Mouse (Mus musculus) urinary bladder, postnatal 36 days (tissue): ENCODE data around the gene Ldlr.
"Not testable (repeated sequence)": the region's sequence is repeated elsewhere in the genome, so short reads cannot be mapped to it uniquely, and the experiment has no call there.

Source experiments
- DNase-seq, 2 experiments: peaks; one replicate each; pipeline ENCODE4 v3.0.0; 2022; ENCODE audit warnings: low spot score in 2 of 2, mixed read lengths in 1 of 2

Gene Ldlr

GRCm38 (mm10) chr9:21788234-21788633 lies 65.0 kb downstream of the Ldlr start:
- no peak for DNase-seq

GRCm38 (mm10) chr9:21791861-21792260 lies 68.6 kb downstream of the Ldlr start:
- DNase-seq = peak; percentile 26 to 52

DNA sequence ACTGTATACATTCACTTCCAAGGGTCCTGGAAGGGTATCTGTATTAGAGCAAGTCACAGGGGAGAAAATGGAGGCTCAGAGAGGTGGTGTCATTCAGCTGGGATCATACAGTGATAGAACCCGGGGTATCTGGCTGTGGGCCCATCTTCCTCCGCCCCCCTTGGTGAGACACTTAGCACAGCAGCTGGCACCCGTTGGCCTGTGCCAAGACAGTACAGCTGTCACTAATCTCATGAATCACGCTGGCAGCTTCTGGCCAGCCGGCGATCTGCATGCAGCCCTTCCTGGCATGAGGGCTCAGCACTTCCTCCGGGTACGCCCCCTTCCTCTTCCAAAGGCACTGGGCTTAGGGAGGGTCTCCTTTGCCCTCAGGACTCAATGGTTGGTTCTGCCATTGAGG lies 69.4 kb downstream of the Ldlr start:
- DNase-seq = no peak

DNA sequence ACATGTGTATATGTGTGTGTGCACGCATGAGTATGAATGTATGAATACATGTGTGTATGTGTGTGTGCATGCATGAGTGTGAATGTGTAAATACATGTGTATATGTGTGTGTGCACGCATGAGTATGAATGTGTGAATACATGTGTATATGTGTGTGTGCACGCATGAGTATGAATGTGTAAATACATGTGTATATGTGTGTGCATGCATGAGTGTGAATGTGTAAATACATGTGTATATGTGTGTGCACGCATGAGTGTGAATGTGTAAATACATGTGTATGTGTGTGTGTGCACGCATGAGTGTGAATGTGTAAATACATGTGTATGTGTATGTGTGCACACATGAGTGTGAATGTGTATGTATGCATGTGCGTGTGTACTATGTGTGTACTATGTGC lies 70.2 kb downstream of the Ldlr start:
- DNase-seq = not testable (repeated sequence)

GRCm38 (mm10) chr9:21794344-21794834 lies 71.1 kb downstream of the Ldlr start:
- DNase-seq = no peak

GRCm38 (mm10) chr9:21794925-21795324 lies 71.6 kb downstream of the Ldlr start:
- DNase-seq = no peak

DNA sequence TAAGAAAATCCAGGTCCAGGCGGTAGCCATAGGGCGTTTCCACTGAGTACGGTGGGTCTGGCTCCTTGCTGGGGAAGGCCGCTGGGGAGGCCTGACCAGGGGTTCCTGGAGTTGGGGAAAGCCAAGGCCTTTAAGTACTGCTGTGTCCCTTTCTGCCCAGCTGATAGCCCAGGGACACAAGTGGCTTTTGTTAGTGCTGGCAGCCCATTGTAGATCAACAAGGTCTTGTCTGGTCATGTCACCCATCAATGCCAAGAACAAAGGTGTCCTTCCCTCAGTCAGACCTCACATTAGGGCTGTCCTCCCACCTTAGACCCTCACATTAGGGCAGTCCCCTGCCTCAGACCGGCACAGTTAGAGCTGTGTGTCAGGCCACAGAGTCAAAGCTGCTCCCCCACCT lies 72.3 kb downstream of the Ldlr start:
- DNase-seq = no peak

DNA sequence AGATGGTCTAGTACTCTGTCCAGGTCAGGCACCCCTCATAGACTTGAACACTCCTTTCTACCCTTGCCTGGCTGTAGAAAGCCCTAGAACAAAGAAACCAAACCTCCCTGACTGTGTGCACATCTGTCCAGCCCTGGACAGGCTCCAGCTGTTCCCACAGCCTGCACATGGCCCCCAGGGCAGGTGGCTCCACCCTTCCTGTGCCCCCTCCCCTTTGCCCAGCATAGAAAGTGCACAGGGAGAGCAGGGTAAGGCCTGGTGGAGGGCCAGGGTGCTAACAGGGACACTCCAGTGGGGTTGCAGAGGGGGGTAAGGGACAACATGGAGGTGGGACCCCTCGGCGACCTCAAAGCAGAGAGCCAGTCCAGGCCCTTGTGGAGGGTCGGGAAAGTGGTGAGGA lies 73.0 kb downstream of the Ldlr start:
- no peak for DNase-seq

- DNase-seq = no peak
Observed at GRCm38 (mm10) chr9:21796919-21797318, 73.6 kb downstream of the Ldlr start.

- peak; percentile 56 to 70 for DNase-seq
Observed at GRCm38 (mm10) chr9:21797921-21798344, 74.7 kb downstream of the Ldlr start.

- peak; percentile 88 to 91 for DNase-seq
Observed at GRCm38 (mm10) chr9:21798345-21799009, 75.2 kb downstream of the Ldlr start, which contains the start of gene Kank2. Kank2 (minus strand) TSS chr9:21798744.

DNA sequence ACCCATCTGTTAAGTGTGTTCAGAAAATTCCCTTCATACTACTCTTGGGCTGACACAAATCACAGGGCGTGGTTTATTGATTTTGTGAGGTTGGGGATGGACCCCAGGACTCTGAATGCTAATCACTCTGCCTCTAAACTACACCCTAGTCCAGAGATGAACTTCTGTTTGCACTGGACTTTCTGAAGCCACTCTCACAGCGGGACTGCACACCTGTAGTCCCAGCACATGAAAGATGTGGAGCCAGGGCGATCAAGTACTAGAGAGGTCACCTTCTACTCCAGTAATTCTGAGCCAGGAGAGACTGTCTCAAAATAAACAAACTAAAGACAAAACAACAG lies 75.7 kb downstream of the Ldlr start:
- DNase-seq = no peak
